Mouse (Mus musculus) adrenal gland, postnatal 36 days (tissue): ENCODE measurements around the gene Gp1ba. TPM values are rescaled to one million over a fixed set of nuclear protein-coding genes. Genes with fewer than 3 reads are reported as not detected.

Experiments
- DNase-seq, 2 experiments: peaks; one replicate each; pipeline ENCODE4 v3.0.0; 2021; ENCODE audit warnings: mixed read lengths in 1 of 2
- total RNA-seq, 2 experiments: library from RNA; stranded (reverse); gene quantifications; 2 replicates each; pipeline ENCODE4 v1.2.3; 2021

The Gp1ba gene
- total RNA-seq, 2 experiments from 2014 or later: 0.13 TPM; not detected in 1

DNA sequence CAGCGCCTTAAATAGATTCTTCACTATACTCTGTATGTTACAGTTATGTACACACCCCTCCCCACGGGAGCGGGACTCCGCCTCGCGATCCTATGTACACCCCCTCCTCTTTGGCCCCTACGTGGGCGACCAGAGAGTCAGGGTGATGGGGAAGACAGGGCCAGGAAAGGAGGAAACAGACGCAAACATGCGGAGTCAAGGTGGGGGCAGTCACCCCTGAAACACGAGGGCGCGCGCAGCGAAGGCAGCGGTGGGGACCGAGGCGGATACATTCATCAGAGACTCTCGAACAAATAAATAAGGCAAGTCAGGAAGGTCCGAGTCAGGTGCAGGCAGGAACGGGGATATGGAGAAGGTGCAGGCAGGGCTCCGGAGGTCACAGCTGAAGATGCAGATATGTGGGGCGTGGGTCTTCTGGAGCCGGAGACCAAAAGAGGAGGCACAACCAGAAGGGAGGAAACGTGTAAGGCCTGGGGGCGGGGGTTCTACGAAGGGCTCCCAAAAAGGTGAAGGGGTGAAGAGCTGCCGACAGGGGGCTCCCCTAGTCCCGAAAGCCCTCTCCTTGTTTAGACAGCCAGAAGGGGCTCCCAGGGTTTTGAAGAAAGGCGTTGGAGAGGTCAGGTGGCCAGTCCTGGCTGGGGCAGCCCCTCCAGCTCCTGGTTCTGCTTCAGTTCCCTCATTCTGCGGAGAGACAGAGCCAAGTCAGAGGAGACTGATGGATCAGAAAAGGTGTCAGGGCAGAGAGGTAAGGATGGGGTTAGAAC, 30.8 kb downstream of the Gp1ba start:
- peak; percentile 79 to 88 for DNase-seq

DNA sequence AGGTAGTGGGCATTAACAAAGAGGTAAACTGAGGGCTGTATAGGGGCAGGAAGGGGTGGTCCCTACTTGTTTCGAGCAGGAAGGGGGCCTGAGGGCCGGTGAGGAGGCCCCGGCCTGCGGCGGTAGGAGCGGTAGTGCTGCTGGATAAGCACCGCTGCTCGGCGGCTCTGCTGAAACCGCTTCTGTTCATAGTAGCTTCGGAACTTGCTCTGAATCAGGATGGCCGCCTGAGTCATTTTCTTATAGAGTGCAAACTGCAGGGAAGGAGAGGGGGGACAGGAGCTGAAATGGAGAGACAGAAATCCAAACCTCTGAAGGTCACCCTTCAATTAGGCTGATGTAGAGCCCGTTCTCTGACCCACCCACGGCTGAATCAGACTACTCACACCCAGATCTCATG, 31.6 kb downstream of the Gp1ba start:
- peak; percentile 50 to 53 for DNase-seq

DNA sequence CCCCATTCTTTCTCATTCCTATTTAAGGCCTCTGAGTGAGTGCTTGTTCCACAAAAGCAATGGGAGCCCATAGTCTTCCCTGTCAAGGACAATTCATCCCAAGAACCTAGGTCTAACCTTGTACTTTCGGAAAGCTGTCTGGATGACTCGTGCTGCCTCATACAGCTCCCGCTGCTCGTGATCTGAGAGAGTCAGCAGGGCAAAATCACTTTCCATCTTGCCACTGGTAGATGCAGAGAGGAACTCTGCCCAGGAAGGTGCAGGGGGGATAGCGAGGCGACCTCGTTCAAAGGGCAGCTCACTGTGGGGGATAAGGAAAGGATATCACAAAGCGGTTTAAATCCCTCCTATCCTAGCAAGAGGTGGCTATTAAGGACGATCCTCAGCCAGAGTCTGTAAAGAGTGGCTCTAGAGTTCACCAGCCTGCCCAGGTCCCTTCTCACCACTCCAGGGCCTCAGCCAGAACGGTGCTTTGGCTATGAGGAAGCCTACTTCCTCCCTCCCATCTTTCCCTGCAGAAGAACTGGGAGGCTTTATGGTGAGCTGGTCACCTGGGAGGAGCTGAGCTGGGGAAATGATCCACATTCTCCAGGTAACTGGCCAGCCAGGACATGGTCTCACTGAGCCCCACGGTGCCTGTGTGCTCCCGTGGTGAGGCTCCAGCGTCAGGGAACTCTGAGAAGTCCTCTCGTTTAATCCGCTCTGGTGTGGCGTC, 32.6 kb downstream of the Gp1ba start:
- DNase-seq: peak; percentile 45 to 54

DNA sequence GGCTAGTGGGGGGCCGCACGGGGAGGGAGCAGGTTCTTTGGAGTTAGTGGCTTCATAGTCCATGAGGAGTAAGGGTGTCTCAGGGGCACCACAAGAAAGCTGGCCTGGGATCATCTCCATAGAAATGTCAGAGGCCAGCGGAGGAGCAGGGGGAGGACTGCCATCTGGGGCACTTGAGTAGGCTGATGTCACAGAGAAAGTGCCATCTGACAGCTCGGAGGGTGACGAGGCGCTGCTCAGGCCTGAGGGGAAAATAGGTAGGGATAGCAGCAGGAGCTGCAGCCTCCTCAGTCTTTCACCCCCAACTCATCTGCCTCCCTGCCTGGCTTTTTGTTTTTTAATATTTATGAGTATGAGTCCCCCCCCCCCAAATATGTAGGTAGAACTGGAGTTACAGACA, 35.1 kb downstream of the Gp1ba start:
- no peak for DNase-seq

DNA sequence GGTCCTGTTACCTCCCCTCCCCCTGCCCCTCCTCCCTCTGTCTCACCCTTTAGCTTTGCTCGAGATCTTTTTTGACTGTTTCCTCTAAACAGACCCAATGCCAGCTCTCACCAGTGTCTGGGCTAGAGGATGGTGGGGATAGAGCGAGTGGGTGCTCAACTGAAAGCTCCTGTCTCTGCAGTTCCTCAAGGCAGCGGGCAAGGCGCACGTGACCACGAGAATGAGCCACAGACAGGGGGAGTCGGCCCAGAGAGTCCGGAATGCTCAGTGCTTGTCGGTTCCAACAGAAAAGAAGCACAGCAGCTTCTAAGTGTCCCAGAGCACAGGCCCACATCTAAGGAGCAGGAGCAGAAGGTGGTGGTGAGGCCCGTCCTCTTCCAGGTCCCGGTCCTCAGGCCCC, 35.6 kb downstream of the Gp1ba start:
- no peak for DNase-seq

DNA sequence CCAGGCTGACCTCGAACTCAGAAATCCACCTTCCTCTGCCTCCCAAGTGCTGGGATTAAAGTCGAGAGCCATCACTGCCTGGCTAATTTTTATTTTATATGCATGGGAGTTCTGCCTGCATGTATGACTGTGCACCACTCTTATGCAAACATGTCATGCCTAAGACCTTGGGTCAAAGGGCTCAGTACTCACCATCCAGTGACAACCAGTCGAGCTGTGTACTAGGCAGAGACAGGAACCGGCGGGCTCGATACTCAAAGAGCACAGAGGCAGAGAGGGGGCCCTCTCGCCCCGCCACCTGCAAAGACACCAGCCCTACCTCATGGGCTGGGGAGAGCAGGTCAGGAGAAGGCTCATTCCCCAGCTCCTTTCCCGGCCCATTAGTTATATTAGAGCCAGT, 39.2 kb downstream of the Gp1ba start:
- no peak for DNase-seq

DNA sequence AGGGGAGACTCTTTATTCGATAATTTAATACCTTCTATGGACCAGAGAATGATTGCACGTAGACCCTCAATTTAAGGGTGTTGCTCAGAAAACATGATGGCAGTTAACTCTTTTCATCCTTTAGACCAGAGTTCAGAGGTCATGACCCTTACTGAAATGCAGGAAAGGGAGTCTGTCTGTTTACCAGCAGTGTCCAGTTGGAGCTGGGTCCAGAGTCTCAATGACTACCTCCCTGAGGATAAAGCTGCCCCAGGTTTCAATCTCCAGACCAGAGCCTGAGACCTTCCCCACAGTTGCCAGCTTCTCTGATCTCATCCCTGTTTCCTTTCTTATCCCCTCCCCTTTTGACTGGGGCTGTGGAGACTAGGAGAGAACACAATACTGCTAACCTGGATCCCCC, 39.7 kb downstream of the Gp1ba start:
- no peak for DNase-seq

DNA sequence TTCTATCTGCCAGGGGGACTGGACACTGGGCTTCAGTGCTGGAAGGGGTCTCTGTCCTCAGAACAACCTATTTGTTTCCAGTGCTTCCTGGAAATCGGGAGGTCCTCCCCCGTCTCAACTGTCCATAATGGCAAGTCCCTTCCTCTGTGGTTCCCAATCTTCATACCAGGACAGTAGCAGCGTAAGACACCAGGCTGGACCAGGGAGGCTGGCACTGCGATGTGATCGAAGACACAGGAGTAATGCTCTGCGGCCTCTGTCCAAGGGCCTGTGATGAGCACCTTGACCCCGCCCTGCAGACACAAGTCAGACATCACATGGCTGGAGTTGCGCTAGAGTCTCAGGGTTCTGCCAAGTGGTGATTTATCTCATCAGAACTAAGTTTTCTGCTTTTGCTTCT, 40.4 kb downstream of the Gp1ba start:
- no peak for DNase-seq

DNA sequence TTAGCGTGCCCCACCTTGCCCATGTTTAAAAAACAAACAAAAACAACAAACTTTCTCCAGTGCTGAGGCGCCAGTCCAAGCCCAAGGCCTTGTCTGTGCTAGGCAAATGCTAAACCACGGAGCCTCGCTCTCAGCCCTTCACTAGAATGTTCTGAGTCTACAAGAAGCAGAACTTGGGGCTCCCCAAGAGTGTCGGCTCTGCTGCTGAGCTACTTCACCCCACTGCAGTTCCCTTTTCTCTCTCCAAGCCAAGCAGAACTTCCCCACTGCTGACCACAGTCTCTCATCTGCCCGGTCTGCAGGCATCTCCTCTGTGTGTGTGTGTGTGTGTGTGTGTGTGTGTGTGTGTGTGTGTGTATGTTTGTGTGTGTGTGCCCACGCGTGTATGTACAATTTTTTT, 41.0 kb downstream of the Gp1ba start:
- DNase-seq: no peak

DNA sequence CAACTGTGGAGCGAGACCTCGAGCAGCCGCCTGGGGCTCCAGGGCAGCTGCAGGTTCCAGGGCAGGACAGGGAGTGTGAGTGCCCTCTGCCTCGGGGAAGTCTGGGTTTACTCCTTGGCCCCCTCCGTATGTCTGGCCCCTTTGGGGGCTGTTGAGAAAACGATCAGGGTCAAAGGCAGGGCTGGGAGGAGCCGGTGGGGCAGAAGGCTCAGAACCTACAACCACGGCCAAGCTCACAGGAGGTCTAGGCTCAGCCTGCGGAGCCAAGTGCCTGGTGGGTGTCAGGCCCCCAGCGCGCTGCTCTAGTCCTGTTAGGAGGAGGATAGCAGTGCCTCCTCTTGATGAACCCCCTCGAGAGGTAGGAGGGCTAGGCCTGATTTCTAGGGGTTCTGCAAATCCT, 42.2 kb downstream of the Gp1ba start:
- no peak for DNase-seq

DNA sequence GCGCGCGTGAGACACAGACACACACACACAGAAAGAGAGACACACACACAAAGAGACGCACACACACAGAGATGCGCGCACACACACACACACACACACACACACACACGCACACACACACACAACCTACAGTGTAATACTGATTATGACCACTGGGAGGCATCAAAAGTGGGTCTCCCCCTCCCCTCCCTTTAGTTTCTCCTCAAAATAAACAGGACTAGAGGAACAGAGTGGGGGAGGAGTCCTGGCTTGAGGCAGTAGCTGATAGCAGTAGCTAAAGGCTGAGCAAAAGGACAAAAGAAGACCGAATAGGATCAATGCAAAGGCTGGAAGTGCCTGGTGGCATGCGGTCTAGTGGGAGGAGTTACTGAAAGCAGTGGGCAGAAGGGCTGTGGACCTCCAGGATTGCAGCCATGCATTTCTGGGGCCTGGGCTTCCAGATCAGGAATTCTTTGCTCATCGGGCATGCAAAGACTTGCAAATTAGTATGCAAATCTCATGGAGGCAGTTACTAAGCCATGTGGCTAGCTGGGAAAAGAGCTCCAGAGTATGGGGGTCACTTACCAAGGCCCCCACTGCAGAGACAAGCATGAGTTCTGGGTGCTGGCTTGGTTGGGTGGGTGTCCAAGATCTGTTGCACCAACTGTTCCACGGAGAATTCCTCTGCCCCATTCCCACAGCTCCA, 43.1 kb downstream of the Gp1ba start:
- no peak for DNase-seq

DNA sequence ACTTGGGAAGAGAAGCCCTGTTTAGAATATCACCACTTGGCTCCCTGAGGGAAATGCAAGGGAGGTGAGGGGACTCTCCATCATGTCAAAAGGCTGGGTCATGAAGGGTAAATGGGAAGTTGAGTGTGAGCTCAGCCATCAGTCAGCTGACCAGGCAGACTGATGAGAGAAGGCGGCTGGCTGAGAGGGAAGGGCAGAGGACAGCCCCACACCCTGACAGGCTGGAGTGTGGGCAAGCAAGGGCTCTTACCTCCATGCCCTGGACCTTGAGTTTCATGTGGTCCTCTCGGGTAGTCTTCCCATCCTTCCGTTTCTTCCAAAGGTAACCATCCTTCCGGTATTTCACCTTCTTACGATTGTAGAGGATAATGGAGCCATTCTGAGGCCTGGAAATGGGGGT, 44.7 kb downstream of the Gp1ba start:
- DNase-seq: no peak

DNA sequence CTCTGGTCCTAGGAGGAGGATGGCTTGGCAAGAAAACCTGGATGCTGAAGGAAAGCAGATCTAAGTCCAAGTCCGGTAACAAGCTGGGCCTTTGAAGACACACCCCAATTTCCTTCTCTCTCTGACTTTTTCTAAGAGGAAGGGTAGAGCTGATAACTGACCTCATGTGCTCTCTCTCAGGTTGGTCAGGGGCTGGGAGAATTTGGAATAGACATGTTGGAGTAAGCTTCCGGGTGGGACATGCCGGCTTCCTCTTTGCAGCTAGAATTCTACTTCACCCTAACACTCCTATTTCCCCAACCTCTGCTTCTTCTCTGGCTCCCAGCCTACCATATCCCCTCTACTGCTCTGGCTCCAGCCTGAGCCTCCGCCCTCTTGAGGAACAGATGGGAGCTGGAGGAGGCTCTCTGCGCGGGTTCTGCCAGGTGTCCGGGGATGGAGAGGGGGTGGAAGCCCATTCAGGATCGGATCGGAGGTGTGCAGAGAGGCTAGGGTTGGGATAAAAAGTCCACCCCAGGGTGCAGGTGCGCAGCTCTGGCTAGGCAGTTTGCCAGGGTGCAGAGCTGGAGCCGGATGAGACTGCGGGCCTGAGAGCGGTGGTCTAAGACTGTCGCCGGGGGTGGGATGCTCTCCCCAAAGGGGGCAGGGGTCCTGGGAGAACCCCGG, 48.1 kb downstream of the Gp1ba start:
- peak; percentile 50 to 57 for DNase-seq

DNA sequence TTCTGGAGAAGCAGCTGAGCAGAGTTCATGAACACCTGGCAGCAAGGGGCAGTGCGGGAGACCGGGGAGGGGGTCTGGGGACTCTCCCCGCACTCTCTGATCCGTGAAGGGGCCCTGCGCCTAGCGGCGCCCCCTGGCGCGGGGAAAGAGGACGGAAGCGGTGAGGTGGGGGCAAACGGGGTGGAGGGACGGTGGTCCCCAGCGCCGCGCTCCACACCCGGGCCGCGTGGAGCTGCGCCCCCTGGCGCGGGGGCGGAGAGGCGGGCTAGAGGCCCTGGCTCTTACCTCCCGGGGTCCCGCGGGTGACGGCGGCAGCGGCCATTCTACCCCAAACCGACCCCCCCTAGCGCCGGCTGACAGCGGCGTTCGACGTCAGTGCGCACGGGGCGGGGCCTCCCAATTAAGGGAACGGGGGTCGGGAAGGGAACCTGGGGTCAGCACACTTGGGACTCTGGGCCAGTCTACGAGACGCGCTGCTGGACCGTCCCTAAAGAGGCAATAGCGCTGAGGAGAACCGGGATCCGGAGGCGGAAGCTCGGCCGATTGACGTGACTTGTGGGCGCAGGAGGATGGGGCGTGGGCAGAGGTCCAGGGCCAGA, 48.8 kb downstream of the Gp1ba start, which contains the start of gene Camta2:
TSS of gene Camta2 (minus strand) at position 505 of the 599 bp plus-strand sequence.
- DNase-seq: peak; percentile 91 to 95

DNA sequence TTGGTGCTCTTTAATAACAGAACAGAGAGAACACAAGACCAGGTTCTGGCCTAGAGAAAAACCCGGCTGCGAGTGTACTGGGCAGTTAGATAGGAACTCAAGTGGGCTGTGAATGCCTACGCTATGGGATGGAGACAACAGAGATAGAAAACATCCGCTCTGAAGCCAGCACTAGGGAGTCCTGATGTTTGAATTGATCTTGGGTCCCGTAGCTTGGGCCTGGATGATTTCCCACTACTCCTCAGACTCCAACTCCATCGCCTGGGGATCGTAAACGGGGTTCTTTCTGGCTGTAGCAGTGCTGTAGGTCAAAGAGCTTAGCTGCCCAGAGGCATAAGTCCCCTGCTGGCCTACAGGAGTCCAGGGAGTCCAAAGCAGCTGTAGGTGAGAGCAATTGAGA, 49.5 kb downstream of the Gp1ba start:
- no peak for DNase-seq

DNA sequence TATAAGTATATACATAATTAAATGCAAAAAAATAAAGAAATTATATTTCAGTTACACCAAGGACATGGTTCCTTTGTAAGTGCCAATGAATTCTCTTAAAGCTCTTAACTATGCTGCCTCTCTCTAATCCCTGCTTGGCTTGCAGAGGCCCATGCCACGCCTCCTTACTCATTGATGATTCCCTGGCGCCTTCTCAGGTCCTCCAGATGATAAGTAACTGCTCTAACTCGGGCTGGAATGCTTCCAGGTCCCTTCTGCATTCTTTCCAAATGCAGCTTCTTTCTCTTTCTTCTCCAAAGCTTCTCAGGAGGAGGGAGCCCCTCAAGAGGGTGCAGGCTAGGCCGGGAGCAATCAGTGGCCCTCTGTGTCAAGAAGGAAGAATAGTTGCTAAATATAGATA, 50.7 kb downstream of the Gp1ba start:
- no peak for DNase-seq

Other genes starting within 250 kb of the Gp1ba start
- gene Pelp1, start 229.1 kb upstream of the Gp1ba start, total RNA-seq: 10 to 100 TPM; 24.6 to 26.0 TPM
- gene Arrb2, start 206.5 kb upstream of the Gp1ba start, total RNA-seq: 10 to 100 TPM; 18.5 to 26.6 TPM
- 10 to 100 TPM; 20.3 to 24.4 TPM for gene Med11, start 187.2 kb upstream of the Gp1ba start, total RNA-seq
- 1 to 10 TPM; 1.4 to 1.8 TPM for gene Zmynd15, start 179.7 kb upstream of the Gp1ba start, total RNA-seq
- gene Cxcl16, start 179.1 kb upstream of the Gp1ba start, total RNA-seq: 1 to 10 TPM; 7.4 to 8.5 TPM
- gene Tm4sf5, start 133.9 kb upstream of the Gp1ba start, total RNA-seq: under 1 TPM in 1 of 2 experiments, not detected in 1; 0.46 TPM
- under 1 TPM in 1 of 2 experiments, not detected in 1; 0.66 TPM for gene Vmo1, start 124.5 kb upstream of the Gp1ba start, total RNA-seq
- gene Gltpd2, start 119.9 kb upstream of the Gp1ba start, total RNA-seq: not detected
- gene Psmb6, start 113.8 kb upstream of the Gp1ba start, total RNA-seq: 100 to 1,000 TPM; 282 to 297 TPM
- not detected for gene Gm40193, start 106.2 kb upstream of the Gp1ba start, total RNA-seq
- gene Pld2, start 99.1 kb upstream of the Gp1ba start, total RNA-seq: 1 to 10 TPM; 8.1 to 8.6 TPM
- gene Mink1, start 76.2 kb upstream of the Gp1ba start, total RNA-seq: 10 to 100 TPM; 39.2 to 42.6 TPM
- not detected for gene 4930544D05Rik, start 23.3 kb upstream of the Gp1ba start, total RNA-seq
- gene Chrne, start 19.9 kb upstream of the Gp1ba start, total RNA-seq: not detected
- gene Rnf167, start 8.1 kb downstream of the Gp1ba start, total RNA-seq: 10 to 100 TPM; 83.6 to 83.8 TPM
- gene Slc25a11, start 8.4 kb downstream of the Gp1ba start, total RNA-seq: 100 to 1,000 TPM; 127 to 165 TPM
- gene Pfn1, start 15.5 kb downstream of the Gp1ba start, total RNA-seq: 100 to 1,000 TPM; 853 to 925 TPM
- gene Eno3, start 18.1 kb downstream of the Gp1ba start, total RNA-seq: 10 to 100 TPM; 21.2 to 35.5 TPM
- gene Spag7, start 30.3 kb downstream of the Gp1ba start, total RNA-seq: 10 to 100 TPM; 87.1 to 88.1 TPM
- gene Camta2, start 49.0 kb downstream of the Gp1ba start, total RNA-seq: 10 to 100 TPM; 36.5 to 45.7 TPM
- 10 to 100 TPM in 1 of 2 experiments, 1 to 10 TPM in 1; 9.5 to 12.2 TPM for gene Inca1, start 61.0 kb downstream of the Gp1ba start, total RNA-seq
- gene Kif1c, start 61.4 kb downstream of the Gp1ba start, total RNA-seq: 100 to 1,000 TPM; 178 to 195 TPM
- 1 to 10 TPM; 8.4 to 9.4 TPM for gene Zfp3, start 125.1 kb downstream of the Gp1ba start, total RNA-seq
- gene Scimp, start 173.5 kb downstream of the Gp1ba start, total RNA-seq: 1 to 10 TPM; 1.2 to 1.3 TPM
- 100 to 1,000 TPM; 144 to 170 TPM for gene Rabep1, start 205.7 kb downstream of the Gp1ba start, total RNA-seq